Mouse (Mus musculus) heart, adult 2 months (tissue): Measurements from ENCODE around the gene Golga2.

Source experiments
- CTCF ChIP-seq: fragments of 200-600 bp; IDR thresholded peaks from 2 replicates; pipeline ENCODE4 v1.8.1; 2022; ENCODE audit warnings: antibody characterized with exemption, mild to moderate bottlenecking, moderate library complexity
- EP300 ChIP-seq: fragments of 200-500 bp; IDR thresholded peaks from 2 replicates; pipeline ENCODE4 v1.6.1; 2011; ENCODE audit warnings: low read depth, low read length, control low read depth; ENCODE audit not compliant: insufficient read depth
- POLR2A ChIP-seq: fragments of 200-500 bp; IDR thresholded peaks from 2 replicates; pipeline ENCODE4 v1.6.1; 2011; ENCODE audit warnings: mild to moderate bottlenecking, low read depth, low read length, control low read depth; ENCODE audit not compliant: insufficient read depth

- no peak for TF ChIP-seq CTCF
- TF ChIP-seq POLR2A, result no peak
- no peak for TF ChIP-seq EP300
Measured at GRCm38 (mm10) chr2:32246741-32247140, 40.4 kb upstream of the Golga2 start.
